In genomic region chr14:71231223-71231815, GRCm38 (mm10) we compare ENCODE assay signal across 15 mouse cellular contexts.
"Had no signal": no experiment of that assay in that cellular context is flagged by ENCODE, and none has a peak within 500 bp of the region (broad histone marks: within the 10 kb centered on the region; RNA-seq: fewer than 3 reads in every experiment).

No protein-coding gene starts in this region.

- H3K27ac ChIP-seq: kidney, embryonic 15.5 days; limb, embryonic 10.5 days; liver, embryonic 15.5 days; macrophage; midbrain, embryonic 15.5 days; neural tube, embryonic 12.5 days had no signal

- H3K9ac ChIP-seq: kidney, embryonic 15.5 days; liver, embryonic 15.5 days; midbrain, embryonic 15.5 days; neural tube, embryonic 12.5 days had no signal

- H3K4me3 ChIP-seq: kidney, embryonic 15.5 days; limb, embryonic 10.5 days; liver, embryonic 15.5 days; megakaryocyte, embryonic 14.5 days; midbrain, embryonic 15.5 days; neural tube, embryonic 12.5 days had no signal

- H3K9me3 ChIP-seq: kidney, embryonic 15.5 days; limb, embryonic 10.5 days; liver, embryonic 15.5 days; megakaryocyte, embryonic 14.5 days; midbrain, embryonic 15.5 days; neural tube, embryonic 12.5 days had no signal

- H3K27me3 ChIP-seq: kidney, embryonic 15.5 days; liver, embryonic 15.5 days; megakaryocyte, embryonic 14.5 days; midbrain, embryonic 15.5 days; neural tube, embryonic 12.5 days had no signal

- H3K4me1 ChIP-seq: kidney, embryonic 15.5 days; midbrain, embryonic 15.5 days; neural tube, embryonic 12.5 days had no signal

- H3K36me3 ChIP-seq: kidney, embryonic 15.5 days; limb, embryonic 10.5 days; liver, embryonic 15.5 days; midbrain, embryonic 15.5 days; neural tube, embryonic 12.5 days had no signal

- H3K4me2 ChIP-seq: kidney, embryonic 15.5 days; liver, embryonic 11.5 days; liver, embryonic 15.5 days; midbrain, embryonic 11.5 days; midbrain, embryonic 15.5 days; neural tube, embryonic 12.5 days had no signal

- ATAC-seq: midbrain, embryonic 15.5 days had no signal

- DNase-seq: kidney, adult 2 months; kidney, postnatal 14 days; right cerebral cortex, postnatal 4 days; spleen, adult 18-20 months; thymus, adult 18-20 months; thymus, postnatal 25 days had no signal
